In the genomic region with DNA sequence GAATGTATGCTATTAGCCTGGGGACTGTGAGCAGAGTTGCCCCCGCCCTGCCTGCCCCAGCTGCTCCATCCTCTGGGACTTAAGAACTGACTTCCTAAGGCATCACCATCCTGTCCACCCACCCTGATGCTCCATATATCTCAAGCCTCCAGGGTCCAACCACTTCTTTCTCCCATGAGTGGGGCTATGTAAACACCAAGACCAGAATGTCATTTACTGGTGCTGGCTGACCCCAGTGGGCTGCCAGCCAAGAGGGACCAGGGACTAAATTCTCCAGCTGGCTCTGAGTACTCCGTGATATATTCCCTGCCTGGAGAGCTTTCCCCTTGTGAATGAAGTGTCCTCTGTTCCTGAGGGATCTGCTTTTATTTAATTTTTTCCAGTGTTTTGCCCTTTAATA, we compare ENCODE assay signal across 10 mouse cellular contexts. TPM values are rescaled to one million over a fixed set of nuclear protein-coding genes. Genes with fewer than 3 reads are reported as not detected.
DNase-seq lines count a peak whose midpoint lies in the region; ATAC-seq and TF ChIP-seq lines count a peak whose summit lies in the region.
"Had no signal": no experiment of that assay in that cellular context is flagged by ENCODE, and none has a peak within 500 bp of the region (broad histone marks: within the 10 kb centered on the region; RNA-seq: fewer than 3 reads in every experiment).

No protein-coding gene starts in this region.

- DNase-seq in kidney, adult 11 months, result peak; percentile 19
- DNase-seq in kidney, adult 18-20 months, result no peak
- no peak for DNase-seq in heart, postnatal 0 days (ENCODE audit: low spot score)
- DNase-seq in lung, postnatal 0 days (ENCODE audit: low spot score), result peak; percentile 59
- DNase-seq in ovary, postnatal 14 days (ENCODE audit: low spot score), result no peak
- DNase-seq in adrenal gland, postnatal 14 days, result no peak
- DNase-seq: cerebellum, adult 9-10 months; gastrocnemius, postnatal 14 days had no signal

- peaks cover 35% of the 10 kb centered on the region for H3K4me1 ChIP-seq in brown adipose tissue, adult 24 weeks (ENCODE audit: control insufficient read depth, insufficient read depth, insufficient read length, low read length)
- peaks cover 19% of the 10 kb centered on the region for H3K4me1 ChIP-seq in heart, postnatal 0 days (ENCODE audit: control insufficient read depth, insufficient read depth)
- peaks cover 17% of the 10 kb centered on the region for H3K4me1 ChIP-seq in lung, postnatal 0 days (ENCODE audit: insufficient read depth, low read depth, low read length)

- 0 out of 2 replicates have a peak overlapping the region, but pooled peaks have one; percentile 8 for H3K27ac ChIP-seq in brown adipose tissue, adult 24 weeks (replicated peaks; ENCODE audit: low read depth, low read length)
- H3K27ac ChIP-seq in heart, postnatal 0 days (ENCODE audit: low read depth), result 0 out of 2 replicates have a peak overlapping the region, but pooled peaks have one; percentile 33
- no peak overlapping the region for H3K27ac ChIP-seq in lung, postnatal 0 days (ENCODE audit: low read length)
- H3K27ac ChIP-seq: forebrain, embryonic 13.5 days had no signal

- no peaks in the 10 kb centered on the region for H3K9me3 ChIP-seq in heart, postnatal 0 days (replicated peaks; ENCODE audit: control insufficient read depth, low read length)
- no peaks in the 10 kb centered on the region for H3K9me3 ChIP-seq in lung, postnatal 0 days (ENCODE audit: low read length)
- H3K9me3 ChIP-seq: forebrain, embryonic 13.5 days had no signal

- H3K4me2 ChIP-seq in heart, postnatal 0 days (ENCODE audit: low read depth, low read length), result no peak overlapping the region
- H3K4me2 ChIP-seq in lung, postnatal 0 days (replicated peaks; ENCODE audit: low read depth, low read length), result no peak overlapping the region
- H3K4me2 ChIP-seq: forebrain, embryonic 13.5 days had no signal

- H3K9ac ChIP-seq in heart, postnatal 0 days (replicated peaks; ENCODE audit: low read depth, low read length), result no peak overlapping the region
- H3K9ac ChIP-seq in lung, postnatal 0 days (replicated peaks; ENCODE audit: low read depth), result no peak overlapping the region
- H3K9ac ChIP-seq: forebrain, embryonic 13.5 days had no signal

- no peak for TF ChIP-seq CTCF in heart, postnatal 0 days (IDR thresholded peaks at IDR 0.05; ENCODE audit: low read depth)
- TF ChIP-seq CTCF in lung, postnatal 0 days (IDR thresholded peaks at IDR 0.05), result no peak

- H3K27me3 ChIP-seq in heart, postnatal 0 days (ENCODE audit: control insufficient read depth, insufficient read depth, low read length), result no peaks in the 10 kb centered on the region
- H3K27me3 ChIP-seq in lung, postnatal 0 days (replicated peaks; ENCODE audit: insufficient read depth, low read length), result no peaks in the 10 kb centered on the region
- H3K27me3 ChIP-seq: forebrain, embryonic 13.5 days had no signal

- TF ChIP-seq EP300 in heart, postnatal 0 days (IDR thresholded peaks at IDR 0.05; ENCODE audit: low read depth), result no peak
- TF ChIP-seq EP300 in lung, postnatal 0 days (IDR thresholded peaks at IDR 0.05), result no peak

- no peak for ATAC-seq in heart, postnatal 0 days (ENCODE audit: insufficient read depth, low read depth)
- ATAC-seq in lung, postnatal 0 days, result peak; percentile 71
- ATAC-seq: forebrain, embryonic 13.5 days had no signal

- no peaks in the 10 kb centered on the region for H3K36me3 ChIP-seq in heart, postnatal 0 days (replicated peaks; ENCODE audit: control insufficient read depth, insufficient read depth, low read length)
- H3K36me3 ChIP-seq in lung, postnatal 0 days (ENCODE audit: insufficient read depth, low read length), result no peaks in the 10 kb centered on the region

- no peak overlapping the region for H3K4me3 ChIP-seq in brown adipose tissue, adult 24 weeks (ENCODE audit: insufficient read depth, low read depth, low read length)
- H3K4me3 ChIP-seq in heart, postnatal 0 days (ENCODE audit: low read depth, low read length), result no peak overlapping the region
- no peak overlapping the region for H3K4me3 ChIP-seq in lung, postnatal 0 days (ENCODE audit: low read depth, low read length)
- H3K4me3 ChIP-seq: forebrain, embryonic 13.5 days had no signal

- WGBS in heart, postnatal 0 days, result 49% methylated on average over 2 of the region's 2 CpGs
- 45% methylated on average over 2 of the region's 2 CpGs for WGBS in lung, postnatal 0 days

RNA-seq across cellular contexts. Expression of a gene that starts 37.4 kb away (rescaled TPM):
- polyA plus RNA-seq in brown adipose tissue, adult 24 weeks (2012; ENCODE audit: insufficient read depth, insufficient read length, missing spikeins), result 16.8 and 23.9 TPM in 2 replicates
- 12.4 and 21.6 TPM in 2 replicates for total RNA-seq in heart, postnatal 0 days (2014; rRNA removed; ENCODE audit: low replicate concordance)
- 15.3 and 16.5 TPM in 2 replicates for polyA plus RNA-seq in heart, postnatal 0 days (2015; fragmentation: Nextera tagmentation; extraction: Ambion mirVana)
- 15.3 and 16.7 TPM in 2 replicates for polyA plus RNA-seq in lung, postnatal 0 days (2015; fragmentation: Nextera tagmentation; extraction: Ambion mirVana)
- 22.0 and 27.3 TPM in 2 replicates for total RNA-seq in adrenal gland, postnatal 14 days (2021)

Comparison
In these comparisons a context has a peak if more than half of its experiments do, and no peak if none do; other contexts are left out.
1. DNase-seq: peak in kidney, adult 11 months (single experiment) and lung, postnatal 0 days (single experiment); none in kidney, adult 18-20 months (single experiment), heart, postnatal 0 days (single experiment), ovary, postnatal 14 days (single experiment) and adrenal gland, postnatal 14 days (single experiment).